24 mouse cellular contexts compared by ENCODE assay signal in the genomic region with DNA sequence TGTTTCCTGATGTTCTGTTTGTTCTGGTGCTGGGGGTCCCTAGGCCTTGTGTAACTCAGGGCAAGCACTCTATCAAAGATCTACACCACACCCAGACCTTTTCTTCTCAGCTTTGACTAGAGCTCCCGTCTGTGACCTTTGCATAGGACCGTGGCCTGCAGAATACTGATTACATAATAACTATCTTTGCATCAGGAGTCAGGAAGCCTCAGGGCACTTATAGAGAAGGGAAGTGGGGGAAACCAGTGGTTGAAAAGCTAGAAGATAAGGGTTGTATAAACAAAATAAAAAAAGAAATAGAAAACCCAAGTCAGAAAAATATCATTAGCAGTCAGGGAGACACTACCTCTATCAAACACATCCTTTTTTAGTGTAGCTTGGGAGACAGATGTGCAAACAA. TPM values are rescaled to one million over a fixed set of nuclear protein-coding genes. Genes with fewer than 3 reads are reported as not detected.
DNase-seq lines count a peak whose midpoint lies in the region; ATAC-seq and TF ChIP-seq lines count a peak whose summit lies in the region.
"Had no signal": no experiment of that assay in that cellular context is flagged by ENCODE, and none has a peak within 500 bp of the region (broad histone marks: within the 10 kb centered on the region; RNA-seq: fewer than 3 reads in every experiment).

No protein-coding gene starts in this region.

- no peaks in the 10 kb centered on the region for H3K9me3 ChIP-seq in liver, postnatal 0 days (ENCODE audit: low read length)
- H3K9me3 ChIP-seq: embryonic facial prominence, embryonic 15.5 days; forebrain, embryonic 12.5 days; heart, embryonic 10.5 days; hindbrain, embryonic 12.5 days; neural tube, embryonic 15.5 days had no signal

- TF ChIP-seq POLR2A in bone marrow, adult 2 months (IDR thresholded peaks at IDR 0.05; ENCODE audit: borderline replicate concordance, control insufficient read depth, low read depth, low read length): no peak

- no peak for TF ChIP-seq CTCF in bone marrow, adult 2 months (IDR thresholded peaks at IDR 0.05; ENCODE audit: control insufficient read depth, insufficient read depth, low read length)
- TF ChIP-seq CTCF in liver, postnatal 0 days (IDR thresholded peaks at IDR 0.05; ENCODE audit: low read depth): no peak

- peak overlapping the region; percentile 51 for H3K4me2 ChIP-seq in liver, postnatal 0 days (ENCODE audit: low read depth, low read length)
- H3K4me2 ChIP-seq: embryonic facial prominence, embryonic 15.5 days; forebrain, embryonic 12.5 days; hindbrain, embryonic 12.5 days; neural tube, embryonic 15.5 days had no signal

- no peaks in the 10 kb centered on the region for H3K27me3 ChIP-seq in liver, postnatal 0 days (ENCODE audit: insufficient read depth, low read length)
- H3K27me3 ChIP-seq: embryonic facial prominence, embryonic 15.5 days; forebrain, embryonic 12.5 days; hindbrain, embryonic 12.5 days; neural tube, embryonic 15.5 days; Patski had no signal

- peak overlapping the region; percentile 52; the same call in 1 of the 2 replicates for H3K27ac ChIP-seq in bone marrow, adult 2 months (ENCODE audit: control insufficient read depth, insufficient read depth, low read depth, low read length, poor library complexity)
- H3K27ac ChIP-seq in liver, postnatal 0 days (ENCODE audit: low read depth): peak overlapping the region; percentile 84
- H3K27ac ChIP-seq: embryonic facial prominence, embryonic 15.5 days; forebrain, embryonic 12.5 days; heart, embryonic 10.5 days; hindbrain, embryonic 12.5 days; neural tube, embryonic 15.5 days had no signal

- no peak overlapping the region for H3K9ac ChIP-seq in liver, postnatal 0 days (replicated peaks)
- H3K9ac ChIP-seq: embryonic facial prominence, embryonic 15.5 days; forebrain, embryonic 12.5 days; hindbrain, embryonic 12.5 days; neural tube, embryonic 15.5 days had no signal

- no peak for ATAC-seq in liver, postnatal 0 days
- ATAC-seq: activated CD4-positive, CD25-positive, alpha-beta regulatory T cell, adult 4 months; inflammation-experienced regulatory T-cells, adult 6 months; midbrain, embryonic 16.5 days; Patski had no signal

- 11% methylated on average over 2 of the region's 2 CpGs for WGBS in bone marrow, adult 2 months
- WGBS in liver, postnatal 0 days (ENCODE audit: insufficient replicate concordance): 4% methylated on average over 2 of the region's 2 CpGs

- H3K4me1 ChIP-seq in bone marrow, adult 2 months (ENCODE audit: control insufficient read depth, insufficient read depth, low read length): peaks cover 2% of the 10 kb centered on the region
- H3K4me1 ChIP-seq in liver, postnatal 0 days (ENCODE audit: insufficient read depth): peaks cover 26% of the 10 kb centered on the region
- H3K4me1 ChIP-seq: forebrain, embryonic 12.5 days; hindbrain, embryonic 12.5 days had no signal

- no peak overlapping the region for H3K4me3 ChIP-seq in bone marrow, adult 2 months (replicated peaks; ENCODE audit: control insufficient read depth, low read depth, low read length)
- H3K4me3 ChIP-seq in liver, postnatal 0 days (ENCODE audit: low read depth, low read length): peak overlapping the region; percentile 6; the same call in 1 of the 2 replicates
- H3K4me3 ChIP-seq: embryonic facial prominence, embryonic 15.5 days; forebrain, embryonic 12.5 days; heart, embryonic 10.5 days; hindbrain, embryonic 12.5 days; neural tube, embryonic 15.5 days had no signal

- peak; percentile 39 for DNase-seq in ES-CJ7 (ENCODE audit: low read depth, low spot score)
- peak; percentile 52 for DNase-seq in liver
- no peak for DNase-seq in liver, postnatal 0 days
- no peak for DNase-seq in adrenal gland, postnatal 36 days
- DNase-seq in urinary bladder, adult 18-20 months (ENCODE audit: low spot score in 2 of 2): no peak
- no peak for DNase-seq in gastrocnemius, postnatal 10 days
- DNase-seq: adrenal gland, postnatal 10 days; B cell, adult 2 months; cerebellum, adult 11-12 months; cerebellum, postnatal 25 days; gastrocnemius, postnatal 25 days; heart, postnatal 10 days; kidney, adult 2 months; kidney, postnatal 10 days had no signal

- peak; percentile 74 for TF ChIP-seq EP300 in liver, postnatal 0 days (IDR thresholded peaks at IDR 0.05; ENCODE audit: low read depth)

- H3K36me3 ChIP-seq in liver, postnatal 0 days (replicated peaks; ENCODE audit: insufficient read depth, low read length): no peaks in the 10 kb centered on the region
- H3K36me3 ChIP-seq: embryonic facial prominence, embryonic 15.5 days; forebrain, embryonic 12.5 days; heart, embryonic 10.5 days; hindbrain, embryonic 12.5 days; neural tube, embryonic 15.5 days had no signal

RNA-seq across cellular contexts. Expression of gene Hectd1, which starts 20.6 kb away (rescaled TPM):
- polyA plus RNA-seq in bone marrow, adult 2 months (2011; ENCODE audit: insufficient read depth, insufficient read length, low replicate concordance, missing spikeins): 20.1 and 31.2 TPM in 2 replicates
- 18.2 and 20.6 TPM in 2 replicates for polyA plus RNA-seq in liver, postnatal 0 days (2015; fragmentation: Nextera tagmentation; extraction: Ambion mirVana)
- 10 to 100 TPM; 86.7 to 95.8 TPM for total RNA-seq in adrenal gland, postnatal 36 days (2021)
- total RNA-seq in gastrocnemius, postnatal 10 days (2021): 10 to 100 TPM; 85.6 to 90.6 TPM

Comparison
In these comparisons a context has a peak if more than half of its experiments do, and no peak if none do; other contexts are left out.
1. DNase-seq: peak in ES-CJ7 (single experiment) and liver (single experiment); none in liver, postnatal 0 days (single experiment), adrenal gland, postnatal 36 days (0 of 2), urinary bladder, adult 18-20 months (0 of 2) and gastrocnemius, postnatal 10 days (single experiment).